Mouse (Mus musculus): ENCODE data around the gene Mup14.
"Not testable (repeated sequence)": the region's sequence is repeated elsewhere in the genome, so short reads cannot be mapped to it uniquely, and the experiment has no call there.

Mup14 gene

GRCm38 (mm10) chr4:61303900-61304299 is at the start of gene Mup14:
Gene Mup14, minus strand, starts transcription at chr4:61304000.
- not testable (repeated sequence) for DNase-seq (ENCODE audit: low read depth, low spot score)

DNA sequence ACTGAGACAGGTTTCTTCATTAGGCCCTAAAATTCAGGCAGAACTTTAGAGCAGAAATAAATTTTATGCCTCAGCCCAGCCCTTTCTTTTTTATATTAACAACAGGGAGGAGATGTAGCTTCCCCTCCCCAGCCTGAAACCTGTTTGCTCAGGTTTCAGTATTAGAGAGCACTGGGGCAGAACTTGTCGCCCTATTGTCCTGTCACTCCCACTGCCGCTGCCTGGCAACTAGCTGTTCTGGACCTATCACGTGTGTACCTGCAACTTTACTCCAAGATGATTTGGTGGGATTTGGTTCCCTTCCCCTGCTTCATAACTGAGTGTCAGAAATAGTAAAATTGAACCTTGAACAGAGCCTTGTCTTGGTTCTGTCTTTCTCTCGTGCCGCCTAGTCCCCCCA is 34.3 kb upstream of the Mup14 start:
- DNase-seq (ENCODE audit: low read depth, low spot score): not testable (repeated sequence)
